Mouse (Mus musculus) heart, postnatal 0 days (tissue): ENCODE measurements around the gene Gpr162.

Experiments
- CTCF ChIP-seq: IDR thresholded peaks from 2 replicates; pipeline ENCODE4 v1.5.1; 2016; ENCODE audit warnings: antibody characterized with exemption, control low read depth, low read depth
- EP300 ChIP-seq: IDR thresholded peaks from 2 replicates; pipeline ENCODE4 v1.6.1; 2016; ENCODE audit warnings: antibody characterized with exemption, low read depth

- TF ChIP-seq CTCF, result no peak
- TF ChIP-seq EP300, result no peak
Observed at GRCm38 (mm10) chr6:124856321-124856720, 7.5 kb downstream of the Gpr162 start.
